Mouse (Mus musculus) lung, adult 2 months (tissue): ENCODE data around the gene Mast4. TPM values are rescaled to one million over a fixed set of nuclear protein-coding genes. Genes with fewer than 3 reads are reported as not detected.
"Not testable (repeated sequence)": the region's sequence is repeated elsewhere in the genome, so short reads cannot be mapped to it uniquely, and the experiment has no call there.

ENCODE experiments used
- DNase-seq: peaks from one replicate; pipeline ENCODE4 v3.0.0; 2022
- H3K4me1 ChIP-seq: fragments of 200-500 bp; 2 replicates; pipeline ENCODE4 v1.6.1; 2011; ENCODE audit warnings: low read length; ENCODE audit not compliant: control insufficient read depth, insufficient read depth
- H3K4me3 ChIP-seq: fragments of 200-500 bp; replicated peaks from 2 replicates; pipeline ENCODE3; 2011; ENCODE audit warnings: low read depth, mild to moderate bottlenecking, control low read depth, low read length; ENCODE audit errors: extremely low read depth
- CTCF ChIP-seq: fragments of 200-500 bp; IDR thresholded peaks from 2 replicates; pipeline ENCODE4 v1.5.1; 2011; ENCODE audit warnings: mild to moderate bottlenecking, low read length, control low read depth; ENCODE audit not compliant: insufficient read depth
- POLR2A ChIP-seq: fragments of 200-500 bp; IDR thresholded peaks from 2 replicates; pipeline ENCODE4 v1.6.1; 2011; ENCODE audit warnings: low read depth, mild to moderate bottlenecking, control low read depth, low read length, borderline replicate concordance; ENCODE audit errors: extremely low read depth
- WGBS: fragments of 180-500 bp; shearing (Covaris S2); methylation state at CpG from one replicate; pipeline ENCODE4 v1.1.7; 2018; 5-methylcytosine and 5-hydroxymethylcytosine counted together
- polyA plus RNA-seq: library from polyadenylated mRNA; depleted of rRNA; stranded (reverse); fragments of >200 nt; gene quantifications from 2 replicates; pipeline ENCODE4 v1.2.3, GENCODE M21; 2012; rRNA removed

Gene Mast4
- polyA plus RNA-seq = 9.6 and 14.9 TPM in 2 replicates

GRCm38 (mm10) chr13:103334392-103334686, at the start of gene Mast4:
Gene Mast4 (minus strand): TSS chr13:103334497.
- peaks cover 11% of the 10 kb centered on the region for H3K4me1 ChIP-seq
- TF ChIP-seq POLR2A (no peak), CTCF (no peak)
- peak; percentile 86 for DNase-seq
- WGBS = under 1% methylated on average over 44 of the region's 44 CpGs
- peak within 1 kb of the TSS; percentile 56 for H3K4me3 ChIP-seq

- no peak for DNase-seq
- no peaks in the 10 kb centered on the region for H3K4me1 ChIP-seq
- TF ChIP-seq POLR2A (no peak), CTCF (no peak)
- no peak overlapping the region for H3K4me3 ChIP-seq
- 44% methylated on average over 1 of the region's 1 CpGs for WGBS
These were observed 40.2 kb upstream of the Mast4 start for GRCm38 (mm10) chr13:103374495-103374894.

- TF ChIP-seq CTCF (no peak), POLR2A (no peak)
- no peak for DNase-seq
- 79% methylated on average over 7 of the region's 7 CpGs for WGBS
These were observed 34.9 kb upstream of the Mast4 start for GRCm38 (mm10) chr13:103369194-103369593.

GRCm38 (mm10) chr13:103363181-103363580, 28.9 kb upstream of the Mast4 start:
- 73% methylated on average over 10 of the region's 10 CpGs for WGBS
- DNase-seq = no peak
- H3K4me3 ChIP-seq = no peak overlapping the region
- H3K4me1 ChIP-seq = no peaks in the 10 kb centered on the region
- no peak for TF ChIP-seq CTCF
- TF ChIP-seq POLR2A = no peak

More at GRCm38 (mm10) chr13:103369194-103369593, 34.9 kb upstream of the Mast4 start:
- no peak overlapping the region for H3K4me3 ChIP-seq
- no peaks in the 10 kb centered on the region for H3K4me1 ChIP-seq

GRCm38 (mm10) chr13:103357415-103357814, 23.1 kb upstream of the Mast4 start:
- H3K4me3 ChIP-seq, DNase-seq, H3K4me1 ChIP-seq: not testable (repeated sequence)
- WGBS = 94% methylated on average over 16 of the region's 16 CpGs

GRCm38 (mm10) chr13:103356909-103357308, 22.6 kb upstream of the Mast4 start:
- H3K4me3 ChIP-seq, DNase-seq, H3K4me1 ChIP-seq: not testable (repeated sequence)
- WGBS = 93% methylated on average over 5 of the region's 6 CpGs

- TF ChIP-seq POLR2A (no peak), CTCF (no peak)
- WGBS = 61% methylated on average over 3 of the region's 3 CpGs
- no peaks in the 10 kb centered on the region for H3K4me1 ChIP-seq
- no peak overlapping the region for H3K4me3 ChIP-seq
- no peak for DNase-seq
These were observed 20.4 kb upstream of the Mast4 start for GRCm38 (mm10) chr13:103354737-103355136.

- Histone ChIP-seq H3K4me1 (no peaks in the 10 kb centered on the region), H3K4me3 (no peak overlapping the region)
- DNase-seq = no peak
- TF ChIP-seq POLR2A (no peak), CTCF (no peak)
- 94% methylated on average over 8 of the region's 8 CpGs for WGBS
These were observed 10.5 kb upstream of the Mast4 start for GRCm38 (mm10) chr13:103344749-103345148.

- WGBS = 71% methylated on average over 8 of the region's 8 CpGs
- no peaks in the 10 kb centered on the region for H3K4me1 ChIP-seq
- no peak overlapping the region for H3K4me3 ChIP-seq
- DNase-seq = no peak
- no peak for TF ChIP-seq POLR2A
- no peak for TF ChIP-seq CTCF
These were observed 9.9 kb upstream of the Mast4 start for GRCm38 (mm10) chr13:103344006-103344720.

- TF ChIP-seq POLR2A (no peak), CTCF (no peak)
- Histone ChIP-seq H3K4me3 (no peak overlapping the region), H3K4me1 (no peaks in the 10 kb centered on the region)
- 91% methylated on average over 4 of the region's 4 CpGs for WGBS
- DNase-seq = no peak
These were observed 6.7 kb upstream of the Mast4 start for GRCm38 (mm10) chr13:103341031-103341430.
